Mouse (Mus musculus): ENCODE measurements around the gene Ikzf2. TPM values are rescaled to one million over a fixed set of nuclear protein-coding genes. Genes with fewer than 3 reads are reported as not detected.

Gene Ikzf2
- polyA plus RNA-seq, 1 experiment from 2014 or later = 3.4 TPM

DNA sequence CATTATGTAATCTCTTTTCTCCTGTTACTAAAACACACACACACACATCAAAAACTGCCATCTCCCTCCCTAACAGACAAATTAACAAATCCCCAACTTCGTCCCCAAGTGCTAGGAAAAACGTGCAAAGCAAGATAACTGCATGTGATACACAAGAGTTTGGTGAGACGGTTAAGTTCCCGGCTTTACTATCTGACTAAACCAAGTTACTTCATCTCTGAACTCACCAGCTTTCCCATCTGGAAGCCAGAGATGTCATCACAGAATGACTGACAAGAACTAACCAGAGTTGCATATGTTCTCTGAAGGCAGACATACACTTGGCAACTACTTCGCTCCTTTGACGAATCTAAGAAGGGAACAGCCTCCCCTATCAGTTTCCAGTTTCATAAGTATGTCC is 56.5 kb downstream of the Ikzf2 start:
- H3K9ac ChIP-seq (ENCODE audit: low read length) = no peak overlapping the region
- no peaks in the 10 kb centered on the region for H3K4me1 ChIP-seq (ENCODE audit: control insufficient read depth, insufficient read depth, low read length)
- no peaks in the 10 kb centered on the region for H3K27me3 ChIP-seq (ENCODE audit: control insufficient read depth, insufficient read depth, low read length)
- H3K27ac ChIP-seq (ENCODE audit: low read depth, low read length) = no peak overlapping the region
- no peaks in the 10 kb centered on the region for H3K36me3 ChIP-seq (ENCODE audit: control insufficient read depth, insufficient read depth, low read length)
- ATAC-seq (ENCODE audit: insufficient read depth, low FRiP score, low TSS enrichment) = no peak
- no peak overlapping the region for H3K4me3 ChIP-seq (ENCODE audit: low read depth, low read length)
- no peak overlapping the region for H3K4me2 ChIP-seq (ENCODE audit: low read depth)
- no peaks in the 10 kb centered on the region for H3K9me3 ChIP-seq (ENCODE audit: control insufficient read depth, low read length)
- no peak for DNase-seq (ENCODE audit: low spot score)
- 86% methylated on average over 6 of the region's 6 CpGs for WGBS

GRCm38 (mm10) chr1:69629513-69629912 is 57.5 kb downstream of the Ikzf2 start:
- 84% methylated on average over 8 of the region's 8 CpGs for WGBS
- ATAC-seq (ENCODE audit: insufficient read depth, low FRiP score, low TSS enrichment) (no peak), DNase-seq (ENCODE audit: low spot score) (no peak)
- Histone ChIP-seq H3K4me2 (ENCODE audit: low read depth) (no peak overlapping the region), H3K9me3 (ENCODE audit: control insufficient read depth, low read length) (no peaks in the 10 kb centered on the region), H3K27me3 (ENCODE audit: control insufficient read depth, insufficient read depth, low read length) (no peaks in the 10 kb centered on the region), H3K4me1 (ENCODE audit: control insufficient read depth, insufficient read depth, low read length) (no peaks in the 10 kb centered on the region), H3K4me3 (ENCODE audit: low read depth, low read length) (no peak overlapping the region), H3K27ac (ENCODE audit: low read depth, low read length) (no peak overlapping the region), H3K9ac (ENCODE audit: low read length) (no peak overlapping the region), H3K36me3 (ENCODE audit: control insufficient read depth, insufficient read depth, low read length) (no peaks in the 10 kb centered on the region)

DNA sequence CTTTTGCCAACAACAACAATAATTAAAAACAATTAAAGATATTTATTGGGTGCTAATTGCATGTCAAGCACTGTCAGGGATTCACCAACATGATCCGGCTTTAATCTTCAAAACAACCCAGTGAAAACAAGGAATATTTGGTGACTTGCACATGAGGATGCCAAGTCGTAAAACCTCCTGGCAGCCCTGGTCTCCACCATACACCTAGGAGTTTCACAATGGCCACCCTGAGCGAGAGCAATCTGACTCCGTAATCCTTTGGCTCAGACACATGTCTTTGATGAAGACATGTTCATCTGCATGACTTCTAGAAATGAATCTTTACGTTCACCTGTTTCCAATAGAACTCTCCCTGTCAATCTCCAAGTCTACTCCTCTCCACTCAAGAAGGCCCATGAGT is 75.0 kb downstream of the Ikzf2 start:
- no peak overlapping the region for H3K4me2 ChIP-seq (ENCODE audit: low read depth)
- no peaks in the 10 kb centered on the region for H3K36me3 ChIP-seq (ENCODE audit: control insufficient read depth, insufficient read depth, low read length)
- WGBS = 92% methylated on average over 5 of the region's 5 CpGs
- ATAC-seq (ENCODE audit: insufficient read depth, low FRiP score, low TSS enrichment) = no peak
- H3K27me3 ChIP-seq (ENCODE audit: control insufficient read depth, insufficient read depth, low read length) = no peaks in the 10 kb centered on the region
- H3K4me3 ChIP-seq (ENCODE audit: low read depth, low read length) = no peak overlapping the region
- H3K4me1 ChIP-seq (ENCODE audit: control insufficient read depth, insufficient read depth, low read length) = no peaks in the 10 kb centered on the region
- H3K9me3 ChIP-seq (ENCODE audit: control insufficient read depth, low read length) = no peaks in the 10 kb centered on the region
- H3K27ac ChIP-seq (ENCODE audit: low read depth, low read length) = no peak overlapping the region
- H3K9ac ChIP-seq (ENCODE audit: low read length) = no peak overlapping the region
- DNase-seq (ENCODE audit: low spot score) = no peak

DNA sequence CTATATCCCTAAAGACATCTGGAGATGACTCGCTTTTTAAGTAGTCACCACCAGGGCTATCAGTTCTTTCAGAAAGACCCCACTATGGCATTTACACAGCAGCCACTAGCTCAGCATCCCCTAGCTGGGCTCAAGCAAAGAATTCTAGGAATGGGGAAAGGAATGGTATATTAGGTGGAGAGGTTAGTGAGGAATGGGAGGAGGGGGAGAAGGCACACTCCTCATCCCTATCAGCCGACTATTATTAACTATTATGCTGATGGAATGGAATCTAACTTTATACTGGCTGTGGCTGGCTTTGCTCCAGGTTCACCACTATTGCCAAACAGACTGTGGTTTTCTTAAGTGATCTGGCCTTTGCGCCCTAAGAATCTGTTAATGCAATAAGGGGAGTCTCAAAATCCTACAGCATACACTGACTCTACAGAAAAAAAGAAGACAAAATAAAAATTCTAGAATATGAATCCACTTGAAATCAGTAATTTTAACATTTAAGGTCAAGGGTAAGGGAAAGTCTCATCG is 75.8 kb downstream of the Ikzf2 start:
- ATAC-seq (ENCODE audit: insufficient read depth, low FRiP score, low TSS enrichment) (no peak), DNase-seq (ENCODE audit: low spot score) (no peak)
- no peak overlapping the region for H3K27ac ChIP-seq (ENCODE audit: low read depth, low read length)
- H3K9me3 ChIP-seq (ENCODE audit: control insufficient read depth, low read length) = no peaks in the 10 kb centered on the region
- H3K4me2 ChIP-seq (ENCODE audit: low read depth) = no peak overlapping the region
- no peaks in the 10 kb centered on the region for H3K27me3 ChIP-seq (ENCODE audit: control insufficient read depth, insufficient read depth, low read length)
- 89% methylated on average over 4 of the region's 4 CpGs for WGBS
- H3K36me3 ChIP-seq (ENCODE audit: control insufficient read depth, insufficient read depth, low read length) = no peaks in the 10 kb centered on the region
- H3K4me3 ChIP-seq (ENCODE audit: low read depth, low read length) = no peak overlapping the region
- H3K9ac ChIP-seq (ENCODE audit: low read length) = no peak overlapping the region
- no peaks in the 10 kb centered on the region for H3K4me1 ChIP-seq (ENCODE audit: control insufficient read depth, insufficient read depth, low read length)

DNA sequence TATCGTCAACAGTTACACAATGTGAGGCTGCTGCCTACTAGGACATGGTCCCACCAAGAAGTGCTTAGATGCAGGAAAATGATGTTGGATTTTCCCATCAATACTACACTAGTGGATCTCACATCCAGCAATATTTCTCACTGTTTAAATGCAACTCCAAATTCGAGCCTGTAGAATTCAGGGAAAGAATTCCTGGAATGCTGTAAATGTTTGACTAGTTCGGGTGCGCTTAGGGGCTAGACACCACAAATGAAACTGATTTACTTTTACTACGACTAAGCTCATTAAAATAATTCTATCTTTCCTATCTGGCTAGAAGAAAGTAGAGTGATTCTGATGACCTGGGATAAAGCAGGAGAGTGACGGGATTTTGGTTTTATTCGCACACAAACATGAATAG is 76.3 kb downstream of the Ikzf2 start:
- H3K4me2 ChIP-seq (ENCODE audit: low read depth) = no peak overlapping the region
- H3K27ac ChIP-seq (ENCODE audit: low read depth, low read length) = no peak overlapping the region
- no peak overlapping the region for H3K4me3 ChIP-seq (ENCODE audit: low read depth, low read length)
- H3K36me3 ChIP-seq (ENCODE audit: control insufficient read depth, insufficient read depth, low read length) = no peaks in the 10 kb centered on the region
- 74% methylated on average over 7 of the region's 7 CpGs for WGBS
- no peak overlapping the region for H3K9ac ChIP-seq (ENCODE audit: low read length)
- no peaks in the 10 kb centered on the region for H3K4me1 ChIP-seq (ENCODE audit: control insufficient read depth, insufficient read depth, low read length)
- no peaks in the 10 kb centered on the region for H3K9me3 ChIP-seq (ENCODE audit: control insufficient read depth, low read length)
- ATAC-seq (ENCODE audit: insufficient read depth, low FRiP score, low TSS enrichment) (no peak), DNase-seq (ENCODE audit: low spot score) (no peak)
- no peaks in the 10 kb centered on the region for H3K27me3 ChIP-seq (ENCODE audit: control insufficient read depth, insufficient read depth, low read length)

DNA sequence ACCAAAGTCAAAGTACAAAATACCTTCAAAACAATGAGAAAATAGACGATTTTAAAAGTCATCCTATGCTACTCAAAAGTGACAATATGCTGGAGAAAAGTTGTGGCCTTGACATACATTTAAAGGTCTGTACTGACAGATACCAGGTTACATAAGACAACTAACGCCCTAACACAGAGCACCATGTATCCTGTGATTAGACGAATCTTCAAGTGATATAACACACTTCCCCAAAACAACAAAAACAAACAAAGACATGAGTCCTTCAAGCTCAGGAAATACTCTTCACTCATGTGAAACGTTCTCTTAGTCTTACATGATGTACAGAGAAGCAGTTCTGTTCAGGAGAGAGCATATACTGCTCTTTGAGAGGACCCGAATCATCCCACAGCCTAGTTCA is 78.2 kb downstream of the Ikzf2 start:
- Histone ChIP-seq H3K27ac (ENCODE audit: low read depth, low read length) (no peak overlapping the region), H3K27me3 (ENCODE audit: control insufficient read depth, insufficient read depth, low read length) (no peaks in the 10 kb centered on the region), H3K4me1 (ENCODE audit: control insufficient read depth, insufficient read depth, low read length) (no peaks in the 10 kb centered on the region), H3K4me3 (ENCODE audit: low read depth, low read length) (no peak overlapping the region), H3K9me3 (ENCODE audit: control insufficient read depth, low read length) (no peaks in the 10 kb centered on the region), H3K4me2 (ENCODE audit: low read depth) (no peak overlapping the region), H3K9ac (ENCODE audit: low read length) (no peak overlapping the region), H3K36me3 (ENCODE audit: control insufficient read depth, insufficient read depth, low read length) (no peaks in the 10 kb centered on the region)
- ATAC-seq (ENCODE audit: insufficient read depth, low FRiP score, low TSS enrichment) = no peak
- no peak for DNase-seq (ENCODE audit: low spot score)
- 84% methylated on average over 5 of the region's 5 CpGs for WGBS

GRCm38 (mm10) chr1:69606844-69607243 is 80.2 kb downstream of the Ikzf2 start:
- Histone ChIP-seq H3K27ac (ENCODE audit: low read depth, low read length) (no peak overlapping the region), H3K9ac (ENCODE audit: low read length) (no peak overlapping the region)

GRCm38 (mm10) chr1:69604213-69604612 is 82.8 kb downstream of the Ikzf2 start:
- Histone ChIP-seq H3K9me3 (ENCODE audit: control insufficient read depth, low read length) (no peaks in the 10 kb centered on the region), H3K27ac (ENCODE audit: low read depth, low read length) (no peak overlapping the region), H3K36me3 (ENCODE audit: control insufficient read depth, insufficient read depth, low read length) (no peaks in the 10 kb centered on the region), H3K4me3 (ENCODE audit: low read depth, low read length) (no peak overlapping the region), H3K9ac (ENCODE audit: low read length) (no peak overlapping the region), H3K4me1 (ENCODE audit: control insufficient read depth, insufficient read depth, low read length) (no peaks in the 10 kb centered on the region), H3K27me3 (ENCODE audit: control insufficient read depth, insufficient read depth, low read length) (no peaks in the 10 kb centered on the region), H3K4me2 (ENCODE audit: low read depth) (no peak overlapping the region)
- DNase-seq (ENCODE audit: low spot score) (no peak), ATAC-seq (ENCODE audit: insufficient read depth, low FRiP score, low TSS enrichment) (no peak)
- 77% methylated on average over 3 of the region's 3 CpGs for WGBS

More at GRCm38 (mm10) chr1:69606844-69607243, 80.2 kb downstream of the Ikzf2 start:
- no peaks in the 10 kb centered on the region for H3K36me3 ChIP-seq (ENCODE audit: control insufficient read depth, insufficient read depth, low read length)
- 81% methylated on average over 1 of the region's 1 CpGs for WGBS
- no peaks in the 10 kb centered on the region for H3K4me1 ChIP-seq (ENCODE audit: control insufficient read depth, insufficient read depth, low read length)
- H3K4me2 ChIP-seq (ENCODE audit: low read depth) = no peak overlapping the region
- DNase-seq (ENCODE audit: low spot score) = no peak
- ATAC-seq (ENCODE audit: insufficient read depth, low FRiP score, low TSS enrichment) = no peak
- H3K9me3 ChIP-seq (ENCODE audit: control insufficient read depth, low read length) = no peaks in the 10 kb centered on the region
- H3K4me3 ChIP-seq (ENCODE audit: low read depth, low read length) = no peak overlapping the region
- no peaks in the 10 kb centered on the region for H3K27me3 ChIP-seq (ENCODE audit: control insufficient read depth, insufficient read depth, low read length)

GRCm38 (mm10) chr1:69600954-69601353 is 86.1 kb downstream of the Ikzf2 start:
- H3K36me3 ChIP-seq (ENCODE audit: control insufficient read depth, insufficient read depth, low read length) = no peaks in the 10 kb centered on the region
- 87% methylated on average over 1 of the region's 1 CpGs for WGBS
- H3K4me1 ChIP-seq (ENCODE audit: control insufficient read depth, insufficient read depth, low read length) = no peaks in the 10 kb centered on the region
- no peak overlapping the region for H3K9ac ChIP-seq (ENCODE audit: low read length)
- no peak overlapping the region for H3K4me2 ChIP-seq (ENCODE audit: low read depth)
- H3K27me3 ChIP-seq (ENCODE audit: control insufficient read depth, insufficient read depth, low read length) = no peaks in the 10 kb centered on the region
- no peak overlapping the region for H3K27ac ChIP-seq (ENCODE audit: low read depth, low read length)
- no peak overlapping the region for H3K4me3 ChIP-seq (ENCODE audit: low read depth, low read length)
- H3K9me3 ChIP-seq (ENCODE audit: control insufficient read depth, low read length) = no peaks in the 10 kb centered on the region
- ATAC-seq (ENCODE audit: insufficient read depth, low FRiP score, low TSS enrichment) = no peak
- DNase-seq (ENCODE audit: low spot score) = no peak
